Mouse (Mus musculus) frontal cortex, postnatal 14 days (tissue): ENCODE measurements around the gene Zbtb42.

Experiments
- DNase-seq, 2 experiments: peaks; one replicate each; pipeline ENCODE4 v3.0.0; 2022; ENCODE audit warnings: low spot score in 2 of 2

The Zbtb42 gene

DNA sequence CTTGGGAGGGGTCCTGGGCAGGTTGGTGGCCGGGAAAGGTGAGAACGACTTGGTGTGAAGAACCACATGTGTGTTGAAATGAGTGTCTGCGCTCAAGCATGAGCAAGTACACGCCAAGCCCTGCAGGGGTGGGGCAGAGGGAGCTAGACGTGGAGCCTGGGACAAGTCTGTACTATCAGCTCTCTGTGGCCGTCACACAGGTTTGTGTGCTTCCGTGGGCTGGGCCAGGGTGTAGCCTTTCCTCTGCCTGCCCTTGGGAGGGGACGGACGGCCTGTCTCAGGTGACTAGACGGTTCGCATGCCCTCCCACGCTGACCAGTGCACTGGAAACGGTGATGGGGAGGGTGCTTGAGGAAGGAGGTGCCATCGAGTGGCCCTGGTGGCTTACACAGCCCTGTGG lies 52.2 kb downstream of the Zbtb42 start:
- no peak for DNase-seq
